Mouse (Mus musculus) c-Kit-positive CD71-positive TER-119-negative erythroid progenitor cells, embryonic 14.5 days (primary cell): ENCODE data around the gene Ccdc181.

Source experiments
- DNase-seq: peaks from one replicate; pipeline ENCODE4 v3.0.0-alpha.2; 2013; ENCODE audit warnings: low read depth

The Ccdc181 gene

DNA sequence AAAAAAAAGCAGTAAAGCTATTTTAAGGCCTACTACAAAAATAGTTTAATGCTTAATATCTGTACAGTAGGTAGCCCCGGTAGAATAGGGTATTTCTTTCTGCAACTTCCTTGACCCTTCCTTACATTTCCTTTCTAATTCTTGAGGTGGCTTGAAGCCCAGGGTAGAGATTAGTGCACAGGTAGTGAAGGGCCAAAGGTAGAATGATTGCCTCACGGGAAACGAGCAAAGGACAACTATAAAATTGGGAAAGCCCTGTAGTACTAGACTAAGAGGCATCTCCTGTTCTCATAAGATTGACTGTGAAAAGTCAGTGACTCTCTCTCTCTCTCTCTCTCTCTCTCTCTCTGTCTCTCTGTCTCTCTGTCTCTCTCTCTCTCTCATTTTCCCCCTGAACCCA lies 60.0 kb downstream of the Ccdc181 start:
- no peak for DNase-seq

DNA sequence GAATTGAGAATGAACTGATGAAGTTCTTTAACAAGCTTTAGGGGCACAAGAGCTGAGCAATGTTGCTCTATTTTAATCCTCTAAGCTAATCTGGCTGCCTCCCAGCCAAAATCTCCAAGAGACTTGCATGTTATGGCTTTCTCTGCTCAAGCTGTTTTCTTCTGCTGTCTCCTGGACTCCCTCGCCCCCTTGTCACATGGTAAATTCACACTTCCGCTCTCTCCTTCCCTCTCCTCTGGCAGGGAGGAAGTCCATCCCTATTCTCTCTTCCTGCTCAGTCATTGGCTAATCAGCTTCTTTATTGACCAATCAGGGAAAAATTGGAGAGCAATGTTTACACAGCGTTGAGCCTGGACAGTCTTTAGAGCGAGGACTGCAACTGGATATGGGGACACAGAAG lies 60.5 kb downstream of the Ccdc181 start:
- DNase-seq, result no peak
